Mouse (Mus musculus) effector memory CD4-positive, alpha-beta T cell, adult 7 months (primary cell): Measurements from ENCODE around the gene Dcun1d1. TPM values are rescaled to one million over a fixed set of nuclear protein-coding genes. Genes with fewer than 3 reads are reported as not detected.

Source experiments
- polyA plus RNA-seq: library from polyadenylated mRNA; unstranded; fragments of 100-300 nt; shearing (Covaris generic); gene quantifications from one replicate; pipeline ENCODE4 v1.2.1, GENCODE M21; 2017

Gene Dcun1d1
- 68.8 TPM for polyA plus RNA-seq

DNA sequence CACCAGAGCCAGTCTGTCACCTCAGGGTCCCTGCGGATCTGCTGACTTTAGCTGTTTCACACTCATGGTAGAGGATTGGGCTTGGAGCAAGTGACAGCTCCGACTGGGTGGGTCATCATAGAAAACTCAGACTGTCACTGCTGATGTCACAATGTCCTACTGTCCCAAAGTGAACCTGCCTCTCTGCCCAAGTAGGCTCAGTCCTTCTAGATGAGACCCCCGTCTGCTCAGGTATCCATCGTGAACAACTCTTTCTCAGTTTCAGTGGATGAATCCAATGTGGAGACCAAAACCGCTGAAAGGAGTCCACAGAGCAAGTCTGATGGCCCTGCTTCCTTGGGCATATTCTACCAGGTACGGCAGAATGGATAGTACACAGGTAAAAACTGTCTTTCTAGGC is at the start of gene Dcun1d1:
TSS of gene Dcun1d1 (minus strand) at position 101 of the 400 bp plus-strand sequence.

Other genes with a start within 250 kb of the Dcun1d1 start
- gene Atp11b, start 183.3 kb downstream of the Dcun1d1 start, polyA plus RNA-seq, result 216 TPM
- gene Mccc1, start 63.2 kb upstream of the Dcun1d1 start, polyA plus RNA-seq, result 23.2 TPM
- gene Ccdc144b, start 116.1 kb upstream of the Dcun1d1 start, polyA plus RNA-seq, result 0.17 TPM
- gene Acad9, start 128.5 kb upstream of the Dcun1d1 start, polyA plus RNA-seq, result 39.7 TPM
- 1.8 TPM for gene D3Ertd254e, start 213.6 kb upstream of the Dcun1d1 start, polyA plus RNA-seq